Mouse (Mus musculus): ENCODE results near the gene Gzmd. TPM values are rescaled to one million over a fixed set of nuclear protein-coding genes. Genes with fewer than 3 reads are reported as not detected.
"Not testable (repeated sequence)": the region's sequence is repeated elsewhere in the genome, so short reads cannot be mapped to it uniquely, and the experiment has no call there.

The Gzmd gene
- polyA plus RNA-seq (2015; fragmentation: Nextera tagmentation; extraction: Ambion mirVana) = not detected in 2 replicates

DNA sequence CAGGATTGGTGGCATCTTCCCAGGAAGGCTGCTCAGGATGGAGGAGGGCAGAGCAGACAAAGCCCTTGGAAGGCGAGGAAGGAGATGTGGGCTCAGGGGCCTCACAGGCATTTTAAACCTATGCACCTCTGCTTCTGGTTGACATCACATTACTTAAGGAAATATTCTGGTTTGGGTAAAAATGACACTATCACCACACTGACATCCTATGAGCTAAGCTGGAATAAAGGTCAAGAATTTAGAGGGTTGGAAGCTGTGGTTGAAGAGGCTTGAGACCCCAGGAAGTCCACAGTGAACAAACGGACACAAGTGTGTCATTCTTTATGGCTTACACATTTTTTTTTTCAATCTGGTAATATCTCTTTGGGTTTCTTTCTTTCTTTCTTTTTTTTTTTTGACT lies at the start of gene Gzmd:
Gene Gzmd, minus strand, starts transcription at position 101 of the 400 bp plus-strand sequence.
- H3K4me2 ChIP-seq; H3K9ac ChIP-seq; ATAC-seq (ENCODE audit: insufficient number of reproducible peaks, low FRiP score, low TSS enrichment, low read depth); H3K9me3 ChIP-seq; H3K27me3 ChIP-seq; H3K4me1 ChIP-seq; H3K27ac ChIP-seq; H3K36me3 ChIP-seq; H3K4me3 ChIP-seq: not testable (repeated sequence)
- WGBS = 82% methylated on average over 2 of the region's 2 CpGs

DNA sequence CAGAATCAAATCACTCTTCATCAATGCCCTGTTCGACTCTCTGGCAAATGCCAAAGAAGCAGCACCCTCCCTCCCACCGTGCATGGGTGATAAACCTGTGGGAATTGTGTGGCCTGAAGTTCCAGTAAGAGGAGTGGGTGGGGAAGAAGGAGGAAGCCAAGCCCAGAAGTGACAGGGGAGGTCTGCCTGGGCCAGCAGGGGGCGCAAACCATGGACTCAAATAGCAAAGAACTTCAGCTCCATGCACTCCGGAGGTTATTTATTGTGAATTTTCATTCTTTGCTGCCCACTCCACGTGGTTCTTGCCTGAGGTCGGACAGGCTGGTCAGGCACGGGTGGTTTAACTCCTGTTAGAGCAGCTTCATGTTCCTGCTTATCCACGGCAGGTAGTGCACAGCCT lies 45.2 kb upstream of the Gzmd start:
- H3K36me3 ChIP-seq; ATAC-seq (ENCODE audit: insufficient number of reproducible peaks, low FRiP score, low TSS enrichment, low read depth); H3K27ac ChIP-seq; H3K4me1 ChIP-seq; H3K9me3 ChIP-seq; H3K9ac ChIP-seq; H3K4me3 ChIP-seq; H3K4me2 ChIP-seq; H3K27me3 ChIP-seq: not testable (repeated sequence)
- WGBS = 19% methylated on average over 8 of the region's 8 CpGs

DNA sequence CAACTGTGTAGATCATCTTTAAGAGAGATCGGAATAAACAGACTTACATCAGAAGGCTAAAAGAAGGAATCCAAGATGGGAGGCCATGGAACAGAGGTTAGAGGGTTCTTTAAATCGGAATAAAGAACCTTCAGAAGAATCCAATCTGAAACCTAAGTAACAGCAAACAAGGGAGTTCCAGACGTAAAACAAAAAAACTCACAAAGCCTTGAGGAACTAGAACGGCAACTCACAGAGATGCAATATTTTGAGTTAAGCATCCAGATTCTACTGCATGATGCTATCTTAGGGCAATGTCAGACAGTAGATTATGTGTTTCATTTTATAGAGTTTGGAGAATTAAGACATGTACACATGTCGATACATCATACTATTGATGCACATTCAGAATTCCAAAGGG lies 42.1 kb upstream of the Gzmd start, which contains the start of gene Gzmn:
Gene Gzmn, minus strand, starts transcription at position 101 of the 400 bp plus-strand sequence.
- Histone ChIP-seq H3K27ac (no peak within 1 kb of the TSS), H3K4me1 (no peaks in the 10 kb centered on the region), H3K27me3 (no peaks in the 10 kb centered on the region), H3K4me2 (no peak within 1 kb of the TSS), H3K9me3 (no peaks in the 10 kb centered on the region), H3K4me3 (no peak within 1 kb of the TSS), H3K36me3 (no peaks in the 10 kb centered on the region), H3K9ac (no peak within 1 kb of the TSS)
- WGBS = 81% methylated on average over 5 of the region's 5 CpGs
- no peak for ATAC-seq (ENCODE audit: insufficient number of reproducible peaks, low FRiP score, low TSS enrichment, low read depth)

DNA sequence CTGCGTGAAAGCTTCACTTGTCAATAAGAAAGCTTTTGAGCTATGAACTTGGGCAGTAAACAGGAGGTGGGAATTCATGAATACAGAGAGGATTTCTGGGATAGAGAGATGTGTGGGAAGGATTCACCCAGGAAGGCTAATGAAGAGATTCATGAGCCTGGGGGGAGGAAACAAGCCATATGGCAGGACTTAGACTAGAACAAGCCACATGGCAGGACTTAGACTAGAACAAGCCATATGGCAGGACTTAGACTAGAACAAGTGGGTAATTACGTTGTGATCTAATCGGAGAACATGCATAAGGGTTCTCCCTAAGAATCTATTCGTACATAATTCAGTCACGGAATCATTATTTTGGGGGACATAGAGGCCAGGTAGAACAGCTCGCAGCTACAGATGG lies 41.0 kb upstream of the Gzmd start:
- Histone ChIP-seq H3K9ac (no peak overlapping the region), H3K4me3 (no peak overlapping the region), H3K9me3 (no peaks in the 10 kb centered on the region), H3K36me3 (no peaks in the 10 kb centered on the region), H3K4me2 (no peak overlapping the region), H3K27me3 (no peaks in the 10 kb centered on the region), H3K4me1 (no peaks in the 10 kb centered on the region), H3K27ac (no peak overlapping the region)
- ATAC-seq (ENCODE audit: insufficient number of reproducible peaks, low FRiP score, low TSS enrichment, low read depth) = no peak
- 88% methylated on average over 6 of the region's 6 CpGs for WGBS

DNA sequence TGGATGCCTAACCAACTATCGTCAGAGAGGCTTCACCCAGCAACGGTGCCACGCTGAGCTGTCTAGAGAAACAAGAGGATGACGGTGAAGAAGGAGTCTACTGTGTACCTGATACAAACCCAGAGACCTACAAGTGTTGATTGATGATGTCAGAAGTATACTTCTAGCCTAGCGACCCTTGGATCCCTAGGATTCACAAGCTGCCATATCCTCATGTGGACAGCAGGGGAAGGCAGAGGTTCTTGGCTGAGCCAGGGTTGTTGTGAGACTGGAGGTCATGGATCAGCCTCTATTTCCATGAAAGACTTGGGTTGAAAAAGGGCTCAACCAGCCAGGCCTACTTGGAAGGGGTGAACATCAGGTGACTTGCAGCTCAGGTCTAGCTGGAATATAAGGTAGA lies 40.3 kb upstream of the Gzmd start:
- no peak overlapping the region for H3K9ac ChIP-seq
- ATAC-seq (ENCODE audit: insufficient number of reproducible peaks, low FRiP score, low TSS enrichment, low read depth) = no peak
- WGBS = 92% methylated on average over 5 of the region's 5 CpGs
- H3K4me2 ChIP-seq = no peak overlapping the region
- no peaks in the 10 kb centered on the region for H3K27me3 ChIP-seq
- H3K27ac ChIP-seq = no peak overlapping the region
- no peaks in the 10 kb centered on the region for H3K36me3 ChIP-seq
- no peak overlapping the region for H3K4me3 ChIP-seq
- H3K9me3 ChIP-seq = no peaks in the 10 kb centered on the region
- no peaks in the 10 kb centered on the region for H3K4me1 ChIP-seq

DNA sequence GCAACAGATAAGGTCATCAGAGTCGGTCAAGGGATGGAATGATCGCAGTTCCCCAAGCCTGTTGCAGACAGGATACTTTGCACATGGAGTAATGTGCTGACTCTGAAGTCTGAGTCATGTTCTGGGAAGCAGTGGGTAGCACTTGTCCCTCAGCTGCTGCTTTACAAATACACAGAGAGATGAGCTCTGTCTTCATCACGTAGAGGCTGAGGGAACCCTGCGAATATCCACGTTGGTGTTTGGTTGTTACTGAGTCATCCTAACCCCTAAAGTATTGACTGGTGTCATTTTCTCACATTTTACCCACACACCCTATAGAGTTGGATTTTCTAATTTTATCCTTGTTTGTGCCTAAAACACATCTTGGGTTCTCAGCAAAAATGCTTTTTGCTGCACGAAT lies 35.6 kb upstream of the Gzmd start:
- Histone ChIP-seq H3K4me2 (no peak overlapping the region), H3K27me3 (no peaks in the 10 kb centered on the region), H3K4me1 (no peaks in the 10 kb centered on the region), H3K4me3 (no peak overlapping the region), H3K9ac (no peak overlapping the region), H3K27ac (no peak overlapping the region), H3K36me3 (no peaks in the 10 kb centered on the region), H3K9me3 (no peaks in the 10 kb centered on the region)
- 80% methylated on average over 6 of the region's 6 CpGs for WGBS
- no peak for ATAC-seq (ENCODE audit: insufficient number of reproducible peaks, low FRiP score, low TSS enrichment, low read depth)

DNA sequence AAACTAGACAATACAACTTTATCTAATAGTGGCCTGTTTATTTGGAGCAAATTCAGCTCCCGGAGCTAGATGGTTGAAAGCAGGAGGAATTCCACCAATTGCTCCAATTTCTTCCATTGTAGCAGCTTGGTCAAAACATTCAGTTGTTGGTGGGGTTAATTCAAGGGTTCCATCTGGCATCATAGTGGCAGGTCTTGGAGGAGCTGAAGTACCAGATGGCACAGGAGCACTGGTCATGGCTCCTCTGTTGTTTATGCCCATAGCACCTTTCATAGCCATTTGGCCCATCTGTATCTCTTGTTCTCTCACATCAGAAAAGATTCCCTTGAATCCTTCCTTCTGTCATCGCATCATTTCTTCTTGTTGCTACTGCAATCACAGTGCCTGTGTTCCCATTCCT lies 29.7 kb upstream of the Gzmd start:
- Histone ChIP-seq H3K27me3 (no peaks in the 10 kb centered on the region), H3K27ac (no peak overlapping the region), H3K36me3 (no peaks in the 10 kb centered on the region), H3K9me3 (no peaks in the 10 kb centered on the region), H3K9ac (no peak overlapping the region), H3K4me2 (no peak overlapping the region), H3K4me1 (no peaks in the 10 kb centered on the region), H3K4me3 (no peak overlapping the region)
- no peak for ATAC-seq (ENCODE audit: insufficient number of reproducible peaks, low FRiP score, low TSS enrichment, low read depth)
- 78% methylated on average over 2 of the region's 2 CpGs for WGBS

DNA sequence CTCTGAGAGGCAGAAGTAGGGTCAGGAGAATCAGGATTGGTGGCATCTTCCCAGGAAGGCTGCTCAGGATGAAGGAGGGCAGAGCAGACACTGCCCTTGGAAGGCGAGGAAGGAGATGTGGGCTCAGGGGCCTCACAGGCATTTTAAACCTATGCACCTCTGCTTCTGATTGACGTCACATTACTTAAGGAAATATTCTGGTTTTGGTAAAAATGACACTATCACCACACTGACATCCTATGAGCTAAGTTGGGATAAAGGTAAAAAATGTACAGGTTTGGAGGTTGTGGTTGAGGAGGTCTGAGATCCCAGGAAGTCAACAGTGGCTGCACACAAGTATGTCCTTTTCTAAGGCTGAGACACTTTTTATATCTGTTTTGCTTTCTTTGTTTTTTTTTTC lies 27.1 kb upstream of the Gzmd start, which contains the start of gene Gzmg:
Gene Gzmg, minus strand, starts transcription at position 101 of the 400 bp plus-strand sequence.
- H3K4me3 ChIP-seq; H3K9me3 ChIP-seq; H3K4me1 ChIP-seq; H3K9ac ChIP-seq; H3K27ac ChIP-seq; H3K4me2 ChIP-seq; ATAC-seq (ENCODE audit: insufficient number of reproducible peaks, low FRiP score, low TSS enrichment, low read depth); H3K27me3 ChIP-seq; H3K36me3 ChIP-seq: not testable (repeated sequence)
- 78% methylated on average over 2 of the region's 2 CpGs for WGBS

DNA sequence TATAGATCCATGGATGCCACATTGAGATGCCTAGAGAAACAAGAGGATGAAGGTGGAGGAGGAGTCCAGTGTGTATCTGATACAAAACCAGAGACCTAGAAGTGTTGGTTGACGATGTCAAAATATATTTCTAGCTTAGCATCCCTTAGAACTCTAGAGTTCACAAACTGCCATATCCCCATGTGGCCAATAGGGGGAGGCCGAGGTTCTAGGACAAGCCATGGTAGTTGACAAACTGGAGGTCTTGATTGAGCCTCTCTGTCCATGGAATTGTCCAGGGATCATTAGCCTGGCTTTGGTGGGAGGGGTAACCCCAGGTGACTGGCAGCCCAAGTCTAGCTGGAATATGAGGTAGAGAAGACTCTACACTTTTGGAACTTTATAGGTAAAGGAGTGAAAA lies 22.9 kb upstream of the Gzmd start:
- Histone ChIP-seq H3K27ac (no peak overlapping the region), H3K4me3 (no peak overlapping the region), H3K9me3 (no peaks in the 10 kb centered on the region), H3K27me3 (no peaks in the 10 kb centered on the region), H3K9ac (no peak overlapping the region), H3K4me1 (no peaks in the 10 kb centered on the region), H3K36me3 (no peaks in the 10 kb centered on the region), H3K4me2 (no peak overlapping the region)
- no peak for ATAC-seq (ENCODE audit: insufficient number of reproducible peaks, low FRiP score, low TSS enrichment, low read depth)
- 56% methylated on average over 2 of the region's 2 CpGs for WGBS

DNA sequence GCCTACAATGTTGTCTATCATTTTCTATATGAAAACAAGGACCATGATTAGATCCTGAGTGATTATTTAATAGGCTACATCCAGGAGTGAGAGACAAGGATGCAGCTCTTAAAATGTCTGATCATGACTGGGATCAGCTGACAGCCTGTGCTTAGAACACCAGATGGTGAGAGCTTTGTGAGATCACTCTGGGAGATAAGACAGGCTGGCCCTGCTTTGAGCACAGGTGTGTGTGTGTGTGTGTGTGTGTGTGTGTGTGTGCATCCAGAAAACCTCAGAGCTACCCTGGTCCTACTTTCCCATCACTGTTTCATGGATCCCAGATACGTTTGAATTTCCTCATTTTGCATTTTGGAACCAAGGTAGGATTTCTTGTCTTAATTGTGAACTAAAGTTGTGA lies 1.3 kb upstream of the Gzmd start:
- H3K4me3 ChIP-seq; H3K36me3 ChIP-seq; H3K4me1 ChIP-seq; H3K9ac ChIP-seq; ATAC-seq (ENCODE audit: insufficient number of reproducible peaks, low FRiP score, low TSS enrichment, low read depth); H3K9me3 ChIP-seq; H3K4me2 ChIP-seq; H3K27ac ChIP-seq; H3K27me3 ChIP-seq: not testable (repeated sequence)
- 67% methylated on average over 1 of the region's 1 CpGs for WGBS

DNA sequence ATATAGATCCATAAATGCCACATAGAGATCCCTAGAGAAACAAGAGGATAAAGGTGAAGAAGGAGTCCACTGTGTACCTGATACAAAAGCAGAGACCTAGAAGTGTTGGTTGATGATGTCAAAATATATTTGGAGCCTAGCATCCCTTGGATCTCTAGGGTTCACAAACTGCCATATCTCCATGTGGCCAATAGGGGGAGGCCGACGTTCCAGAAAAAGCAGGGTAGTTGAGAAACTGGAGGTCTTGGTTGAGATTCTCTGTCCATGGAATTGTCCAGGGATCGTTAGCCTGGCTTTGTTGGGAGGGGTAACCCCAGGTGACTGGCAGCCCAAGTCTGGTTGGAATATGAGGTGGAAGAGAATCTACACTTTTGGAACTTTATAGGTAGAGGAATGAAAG lies 4.1 kb downstream of the Gzmd start:
- H3K4me1 ChIP-seq = no peaks in the 10 kb centered on the region
- no peaks in the 10 kb centered on the region for H3K27me3 ChIP-seq
- no peak overlapping the region for H3K4me3 ChIP-seq
- ATAC-seq (ENCODE audit: insufficient number of reproducible peaks, low FRiP score, low TSS enrichment, low read depth) = no peak
- 46% methylated on average over 3 of the region's 3 CpGs for WGBS
- H3K36me3 ChIP-seq = no peaks in the 10 kb centered on the region
- no peak overlapping the region for H3K4me2 ChIP-seq
- no peak overlapping the region for H3K9ac ChIP-seq
- no peaks in the 10 kb centered on the region for H3K9me3 ChIP-seq
- no peak overlapping the region for H3K27ac ChIP-seq

DNA sequence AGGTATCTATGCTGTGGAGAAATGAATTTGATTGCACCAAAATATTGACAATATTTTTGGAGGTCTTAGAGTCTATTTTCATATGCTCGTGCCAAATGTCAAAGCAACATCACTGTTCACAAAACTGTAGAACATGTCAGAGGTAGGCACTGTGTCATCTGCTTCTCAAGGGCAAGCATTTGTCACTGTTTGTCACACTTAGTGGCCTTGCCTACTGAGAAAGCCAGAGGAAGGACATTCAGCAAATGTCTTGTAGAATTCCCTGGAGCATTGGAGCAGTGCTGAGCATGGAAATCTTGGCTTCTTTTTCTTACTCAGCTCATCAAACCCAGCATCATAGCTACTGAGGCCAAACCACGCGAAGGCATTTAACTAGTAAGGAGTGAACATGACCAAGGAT lies 8.9 kb downstream of the Gzmd start:
- 82% methylated on average over 3 of the region's 3 CpGs for WGBS
- no peak for ATAC-seq (ENCODE audit: insufficient number of reproducible peaks, low FRiP score, low TSS enrichment, low read depth)
- no peaks in the 10 kb centered on the region for H3K4me1 ChIP-seq

DNA sequence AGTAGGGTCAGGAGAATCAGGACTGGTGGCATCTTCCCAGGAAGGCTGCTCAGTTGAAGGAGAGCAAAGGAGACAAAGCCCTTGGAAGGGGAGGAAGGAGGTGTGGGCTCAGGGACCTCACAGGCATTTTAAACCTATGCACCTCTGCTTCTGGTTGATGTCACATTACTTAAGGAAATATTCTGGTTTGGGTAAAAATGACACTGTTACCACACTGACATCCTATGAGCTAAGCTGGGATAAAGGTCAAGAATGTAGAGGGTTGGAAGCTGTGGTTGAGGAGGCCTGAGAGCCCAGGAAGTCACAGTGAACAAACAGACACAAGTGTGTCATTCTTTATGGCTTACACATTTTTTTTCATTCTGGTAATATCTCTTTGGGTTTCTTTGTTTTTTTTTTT lies 11.9 kb downstream of the Gzmd start, which contains the start of gene Gzme:
Gene Gzme, minus strand, starts transcription at position 101 of the 400 bp plus-strand sequence.
- Histone ChIP-seq H3K9me3 (no peaks in the 10 kb centered on the region), H3K4me3 (no peak within 1 kb of the TSS), H3K4me2 (no peak within 1 kb of the TSS), H3K27ac (no peak within 1 kb of the TSS), H3K36me3 (no peaks in the 10 kb centered on the region), H3K9ac (no peak within 1 kb of the TSS), H3K4me1 (no peaks in the 10 kb centered on the region), H3K27me3 (no peaks in the 10 kb centered on the region)
- no peak for ATAC-seq (ENCODE audit: insufficient number of reproducible peaks, low FRiP score, low TSS enrichment, low read depth)

More for the DNA sequence above, 8.9 kb downstream of the Gzmd start:
- Histone ChIP-seq H3K9ac (no peak overlapping the region), H3K4me3 (no peak overlapping the region), H3K36me3 (no peaks in the 10 kb centered on the region), H3K9me3 (no peaks in the 10 kb centered on the region), H3K27ac (no peak overlapping the region), H3K4me2 (no peak overlapping the region), H3K27me3 (no peaks in the 10 kb centered on the region)
